Mouse (Mus musculus) forelimb bud, embryonic 11.5 days (tissue): ENCODE measurements around the gene Stra6.
A peak's percentile ranks its signal among the peaks of the same experiment; 100 is the strongest.

Source experiments
- DNase-seq: peaks from one replicate; pipeline ENCODE4 v3.0.0-alpha.2; 2012; ENCODE audit warnings: low read depth, low spot score

The Stra6 gene

GRCm38 (mm10) chr9:58133893-58134884, 70.6 kb downstream of the Stra6 start:
- DNase-seq, result peak; percentile 69

GRCm38 (mm10) chr9:58134906-58135305, 71.3 kb downstream of the Stra6 start:
- no peak for DNase-seq

GRCm38 (mm10) chr9:58135921-58136321, 72.3 kb downstream of the Stra6 start:
- DNase-seq, result peak; percentile 80

GRCm38 (mm10) chr9:58139947-58140346, 76.4 kb downstream of the Stra6 start:
- no peak for DNase-seq

GRCm38 (mm10) chr9:58143419-58143818, 79.8 kb downstream of the Stra6 start:
- DNase-seq, result no peak

GRCm38 (mm10) chr9:58144664-58145063, 81.1 kb downstream of the Stra6 start:
- DNase-seq, result no peak

- no peak for DNase-seq
Observed at GRCm38 (mm10) chr9:58145417-58145816, 81.8 kb downstream of the Stra6 start.

- DNase-seq, result no peak
Observed at GRCm38 (mm10) chr9:58148806-58149205, 85.2 kb downstream of the Stra6 start.

- no peak for DNase-seq
Observed at GRCm38 (mm10) chr9:58150733-58151361, 87.3 kb downstream of the Stra6 start.

- no peak for DNase-seq
Observed at GRCm38 (mm10) chr9:58153095-58153494, 89.5 kb downstream of the Stra6 start.

GRCm38 (mm10) chr9:58155366-58155765, 91.8 kb downstream of the Stra6 start:
- no peak for DNase-seq

- DNase-seq, result no peak
Observed at GRCm38 (mm10) chr9:58156819-58157560, 93.4 kb downstream of the Stra6 start.

- no peak for DNase-seq
Observed at GRCm38 (mm10) chr9:58157838-58158237, 94.2 kb downstream of the Stra6 start.

- DNase-seq, result peak; percentile 86
Observed at GRCm38 (mm10) chr9:58158541-58159311, 95.1 kb downstream of the Stra6 start.

GRCm38 (mm10) chr9:58159855-58160254, 96.3 kb downstream of the Stra6 start:
- no peak for DNase-seq

GRCm38 (mm10) chr9:58160315-58160714, 96.7 kb downstream of the Stra6 start:
- no peak for DNase-seq

- no peak for DNase-seq
Observed at GRCm38 (mm10) chr9:58162173-58162572, 98.6 kb downstream of the Stra6 start.

- no peak for DNase-seq
Observed at GRCm38 (mm10) chr9:58163146-58163545, 99.6 kb downstream of the Stra6 start.

- no peak for DNase-seq
Observed at GRCm38 (mm10) chr9:58165779-58166178, 102.2 kb downstream of the Stra6 start.

GRCm38 (mm10) chr9:58168880-58169279, 105.3 kb downstream of the Stra6 start:
- peak; percentile 36 for DNase-seq

- DNase-seq, result no peak
Observed at GRCm38 (mm10) chr9:58169426-58169825, 105.8 kb downstream of the Stra6 start.
